Mouse (Mus musculus): ENCODE results near the gene Kcnk5. TPM values are rescaled to one million over a fixed set of nuclear protein-coding genes. Genes with fewer than 3 reads are reported as not detected.

Gene Kcnk5
- polyA plus RNA-seq, 1 experiment, result 1.6 TPM

GRCm38 (mm10) chr14:20162686-20163085 is 18.9 kb downstream of the Kcnk5 start:
- TF ChIP-seq TAL1 (IDR thresholded peaks at IDR 0.05; ENCODE audit: low read length) (no peak), GATA1 (IDR thresholded peaks at IDR 0.05; ENCODE audit: low read length) (no peak)
- no peaks in the 10 kb centered on the region for H3K27me3 ChIP-seq (ENCODE audit: control insufficient read depth)
- H3K4me3 ChIP-seq (replicated peaks), result no peak overlapping the region
- peaks cover 34% of the 10 kb centered on the region for H3K4me1 ChIP-seq (ENCODE audit: control insufficient read depth)
- H3K36me3 ChIP-seq (ENCODE audit: control insufficient read depth), result peaks cover 72% of the 10 kb centered on the region
- H3K9me3 ChIP-seq (ENCODE audit: control insufficient read depth, low read length), result no peaks in the 10 kb centered on the region

GRCm38 (mm10) chr14:20158727-20159681 is 22.6 kb downstream of the Kcnk5 start:
- no peak overlapping the region for H3K4me3 ChIP-seq (replicated peaks)
- H3K9me3 ChIP-seq (ENCODE audit: control insufficient read depth, low read length), result no peaks in the 10 kb centered on the region
- TF ChIP-seq TAL1 (IDR thresholded peaks at IDR 0.05; ENCODE audit: low read length) (no peak), GATA1 (IDR thresholded peaks at IDR 0.05; ENCODE audit: low read length) (no peak)
- H3K4me1 ChIP-seq (ENCODE audit: control insufficient read depth), result peaks cover 37% of the 10 kb centered on the region
- H3K36me3 ChIP-seq (ENCODE audit: control insufficient read depth), result peaks cover 57% of the 10 kb centered on the region
- no peaks in the 10 kb centered on the region for H3K27me3 ChIP-seq (ENCODE audit: control insufficient read depth)

GRCm38 (mm10) chr14:20157595-20157994 is 24.0 kb downstream of the Kcnk5 start:
- Histone ChIP-seq H3K4me3 (replicated peaks) (no peak overlapping the region), H3K4me1 (ENCODE audit: control insufficient read depth) (peaks cover 28% of the 10 kb centered on the region), H3K27me3 (ENCODE audit: control insufficient read depth) (no peaks in the 10 kb centered on the region), H3K36me3 (ENCODE audit: control insufficient read depth) (peaks cover 49% of the 10 kb centered on the region), H3K9me3 (ENCODE audit: control insufficient read depth, low read length) (no peaks in the 10 kb centered on the region)
- TF ChIP-seq GATA1 (IDR thresholded peaks at IDR 0.05; ENCODE audit: low read length) (no peak), TAL1 (IDR thresholded peaks at IDR 0.05; ENCODE audit: low read length) (no peak)

- TF ChIP-seq TAL1 (IDR thresholded peaks at IDR 0.05; ENCODE audit: low read length), result no peak
- TF ChIP-seq GATA1 (IDR thresholded peaks at IDR 0.05; ENCODE audit: low read length), result no peak
- no peaks in the 10 kb centered on the region for H3K27me3 ChIP-seq (ENCODE audit: control insufficient read depth)
- no peaks in the 10 kb centered on the region for H3K9me3 ChIP-seq (ENCODE audit: control insufficient read depth, low read length)
- no peak overlapping the region for H3K4me3 ChIP-seq (replicated peaks)
- H3K36me3 ChIP-seq (ENCODE audit: control insufficient read depth), result peaks cover 50% of the 10 kb centered on the region
- H3K4me1 ChIP-seq (ENCODE audit: control insufficient read depth), result peaks cover 22% of the 10 kb centered on the region
Measured at GRCm38 (mm10) chr14:20155718-20156117, 25.9 kb downstream of the Kcnk5 start.

GRCm38 (mm10) chr14:20154937-20155336 is 26.7 kb downstream of the Kcnk5 start:
- TF ChIP-seq GATA1 (IDR thresholded peaks at IDR 0.05; ENCODE audit: low read length), result no peak
- TF ChIP-seq TAL1 (IDR thresholded peaks at IDR 0.05; ENCODE audit: low read length), result no peak
- H3K36me3 ChIP-seq (ENCODE audit: control insufficient read depth), result peaks cover 53% of the 10 kb centered on the region
- no peaks in the 10 kb centered on the region for H3K9me3 ChIP-seq (ENCODE audit: control insufficient read depth, low read length)
- H3K4me1 ChIP-seq (ENCODE audit: control insufficient read depth), result peaks cover 23% of the 10 kb centered on the region
- H3K4me3 ChIP-seq (replicated peaks), result no peak overlapping the region
- H3K27me3 ChIP-seq (ENCODE audit: control insufficient read depth), result no peaks in the 10 kb centered on the region

- peaks cover 55% of the 10 kb centered on the region for H3K36me3 ChIP-seq (ENCODE audit: control insufficient read depth)
- H3K9me3 ChIP-seq (ENCODE audit: control insufficient read depth, low read length), result no peaks in the 10 kb centered on the region
- no peaks in the 10 kb centered on the region for H3K27me3 ChIP-seq (ENCODE audit: control insufficient read depth)
- H3K4me1 ChIP-seq (ENCODE audit: control insufficient read depth), result peaks cover 26% of the 10 kb centered on the region
- no peak for TF ChIP-seq TAL1 (IDR thresholded peaks at IDR 0.05; ENCODE audit: low read length)
- no peak for TF ChIP-seq GATA1 (IDR thresholded peaks at IDR 0.05; ENCODE audit: low read length)
- no peak overlapping the region for H3K4me3 ChIP-seq (replicated peaks)
Measured at GRCm38 (mm10) chr14:20154245-20154644, 27.4 kb downstream of the Kcnk5 start.

- Histone ChIP-seq H3K4me3 (replicated peaks) (no peak overlapping the region), H3K4me1 (ENCODE audit: control insufficient read depth) (peaks cover 17% of the 10 kb centered on the region), H3K27me3 (ENCODE audit: control insufficient read depth) (no peaks in the 10 kb centered on the region), H3K9me3 (ENCODE audit: control insufficient read depth, low read length) (no peaks in the 10 kb centered on the region), H3K36me3 (ENCODE audit: control insufficient read depth) (peaks cover 64% of the 10 kb centered on the region)
- TF ChIP-seq GATA1 (IDR thresholded peaks at IDR 0.05; ENCODE audit: low read length) (no peak), TAL1 (IDR thresholded peaks at IDR 0.05; ENCODE audit: low read length) (no peak)
Measured at GRCm38 (mm10) chr14:20149127-20150080, 32.2 kb downstream of the Kcnk5 start.

- H3K27me3 ChIP-seq (ENCODE audit: control insufficient read depth), result no peaks in the 10 kb centered on the region
- H3K36me3 ChIP-seq (ENCODE audit: control insufficient read depth), result peaks cover 72% of the 10 kb centered on the region
- TF ChIP-seq TAL1 (IDR thresholded peaks at IDR 0.05; ENCODE audit: low read length) (no peak), GATA1 (IDR thresholded peaks at IDR 0.05; ENCODE audit: low read length) (no peak)
- H3K9me3 ChIP-seq (ENCODE audit: control insufficient read depth, low read length), result no peaks in the 10 kb centered on the region
- H3K4me3 ChIP-seq (replicated peaks), result no peak overlapping the region
- peaks cover 14% of the 10 kb centered on the region for H3K4me1 ChIP-seq (ENCODE audit: control insufficient read depth)
Measured at GRCm38 (mm10) chr14:20148514-20148913, 33.1 kb downstream of the Kcnk5 start.

GRCm38 (mm10) chr14:20147854-20148253 is 33.8 kb downstream of the Kcnk5 start:
- Histone ChIP-seq H3K4me3 (replicated peaks) (no peak overlapping the region), H3K9me3 (ENCODE audit: control insufficient read depth, low read length) (no peaks in the 10 kb centered on the region), H3K36me3 (ENCODE audit: control insufficient read depth) (peaks cover 78% of the 10 kb centered on the region), H3K27me3 (ENCODE audit: control insufficient read depth) (no peaks in the 10 kb centered on the region), H3K4me1 (ENCODE audit: control insufficient read depth) (peaks cover 14% of the 10 kb centered on the region)
- TF ChIP-seq TAL1 (IDR thresholded peaks at IDR 0.05; ENCODE audit: low read length), result no peak
- no peak for TF ChIP-seq GATA1 (IDR thresholded peaks at IDR 0.05; ENCODE audit: low read length)

Data from erythroblast, embryonic 14.5 days (primary cell).